Mouse (Mus musculus): ENCODE results near the gene Ctnna2. TPM values are rescaled to one million over a fixed set of nuclear protein-coding genes. Genes with fewer than 3 reads are reported as not detected.

Ctnna2 gene
- polyA plus RNA-seq, 1 experiment = not detected

- TF ChIP-seq TCF3 (IDR thresholded peaks at IDR 0.05; ENCODE audit: insufficient read length, low read depth) (no peak), MYOD1 (IDR thresholded peaks at IDR 0.05; ENCODE audit: control insufficient read depth in 1 of 3, insufficient read length in 2 of 3, low read depth in 2 of 3) (no peak), SRF (IDR thresholded peaks at IDR 0.05; ENCODE audit: control insufficient read depth, insufficient read length, low read depth) (no peak), CEBPB (IDR thresholded peaks at IDR 0.05; ENCODE audit: insufficient read depth, poor library complexity, severe bottlenecking) (no peak), E2F4 (IDR thresholded peaks at IDR 0.05; ENCODE audit: insufficient read depth) (no peak), POLR2A (IDR thresholded peaks at IDR 0.05; ENCODE audit: insufficient read length, low read depth) (no peak), MYOG (IDR thresholded peaks at IDR 0.05; ENCODE audit: control insufficient read depth in 1 of 3, insufficient read depth in 1 of 3, insufficient read length in 2 of 3, low read depth in 2 of 3) (no peak), POLR2AphosphoS2 (IDR thresholded peaks at IDR 0.05; ENCODE audit: insufficient read length, low read depth) (no peak), USF1 (IDR thresholded peaks at IDR 0.05; ENCODE audit: low read depth) (no peak), MAX (IDR thresholded peaks at IDR 0.05; ENCODE audit: low read depth) (no peak), TCF12 (IDR thresholded peaks at IDR 0.05; ENCODE audit: insufficient read depth, poor library complexity, severe bottlenecking) (no peak), REST (IDR thresholded peaks at IDR 0.05; ENCODE audit: insufficient read depth, insufficient read length) (no peak)
- Histone ChIP-seq H3K4me2 (ENCODE audit: low read depth) (no peak overlapping the region), H3K27me3 (ENCODE audit: control insufficient read depth, insufficient read depth, insufficient read length) (no peaks in the 10 kb centered on the region), H3K4me3 (no peak overlapping the region), H3ac (ENCODE audit: control insufficient read depth, insufficient read length) (no peak overlapping the region), H3K79me2 (ENCODE audit: control insufficient read depth, insufficient read depth) (no peaks in the 10 kb centered on the region), H3K36me3 (ENCODE audit: control insufficient read depth, insufficient read depth) (no peaks in the 10 kb centered on the region)
Measured at GRCm38 (mm10) chr6:77188628-77189027, 790.9 kb downstream of the Ctnna2 start.

- H3K79me2 ChIP-seq (ENCODE audit: control insufficient read depth, insufficient read depth) = no peaks in the 10 kb centered on the region
- no peak overlapping the region for H3K4me2 ChIP-seq (ENCODE audit: low read depth)
- no peaks in the 10 kb centered on the region for H3K36me3 ChIP-seq (ENCODE audit: control insufficient read depth, insufficient read depth)
- H3ac ChIP-seq (ENCODE audit: control insufficient read depth, insufficient read length) = no peak overlapping the region
- H3K4me3 ChIP-seq = no peak overlapping the region
- TF ChIP-seq CEBPB (IDR thresholded peaks at IDR 0.05; ENCODE audit: insufficient read depth, poor library complexity, severe bottlenecking) = no peak
- TF ChIP-seq E2F4 (IDR thresholded peaks at IDR 0.05; ENCODE audit: insufficient read depth) = no peak
- no peak for TF ChIP-seq MYOD1 (IDR thresholded peaks at IDR 0.05; ENCODE audit: control insufficient read depth in 1 of 3, insufficient read length in 2 of 3, low read depth in 2 of 3)
- H3K27me3 ChIP-seq (ENCODE audit: control insufficient read depth, insufficient read depth, insufficient read length) = no peaks in the 10 kb centered on the region
Measured at GRCm38 (mm10) chr6:77185751-77186150, 793.7 kb downstream of the Ctnna2 start.

- Histone ChIP-seq H3K27me3 (ENCODE audit: control insufficient read depth, insufficient read depth, insufficient read length) (no peaks in the 10 kb centered on the region), H3K79me2 (ENCODE audit: control insufficient read depth, insufficient read depth) (no peaks in the 10 kb centered on the region), H3K4me3 (no peak overlapping the region), H3K4me2 (ENCODE audit: low read depth) (no peak overlapping the region), H3ac (ENCODE audit: control insufficient read depth, insufficient read length) (no peak overlapping the region), H3K36me3 (ENCODE audit: control insufficient read depth, insufficient read depth) (no peaks in the 10 kb centered on the region)
- TF ChIP-seq POLR2A (IDR thresholded peaks at IDR 0.05; ENCODE audit: insufficient read length, low read depth) (no peak), POLR2AphosphoS2 (IDR thresholded peaks at IDR 0.05; ENCODE audit: insufficient read length, low read depth) (no peak), REST (IDR thresholded peaks at IDR 0.05; ENCODE audit: insufficient read depth, insufficient read length) (no peak), MYOG (IDR thresholded peaks at IDR 0.05; ENCODE audit: control insufficient read depth in 1 of 3, insufficient read depth in 1 of 3, insufficient read length in 2 of 3, low read depth in 2 of 3) (no peak), MYOD1 (IDR thresholded peaks at IDR 0.05; ENCODE audit: control insufficient read depth in 1 of 3, insufficient read length in 2 of 3, low read depth in 2 of 3) (no peak), MAX (IDR thresholded peaks at IDR 0.05; ENCODE audit: low read depth) (no peak), SRF (IDR thresholded peaks at IDR 0.05; ENCODE audit: control insufficient read depth, insufficient read length, low read depth) (no peak)
Measured at GRCm38 (mm10) chr6:77184896-77185295, 794.6 kb downstream of the Ctnna2 start.

GRCm38 (mm10) chr6:77175764-77176163 is 803.7 kb downstream of the Ctnna2 start:
- TF ChIP-seq SRF (IDR thresholded peaks at IDR 0.05; ENCODE audit: control insufficient read depth, insufficient read length, low read depth) (no peak), POLR2AphosphoS2 (IDR thresholded peaks at IDR 0.05; ENCODE audit: insufficient read length, low read depth) (no peak), TCF12 (IDR thresholded peaks at IDR 0.05; ENCODE audit: insufficient read depth, poor library complexity, severe bottlenecking) (no peak), E2F4 (IDR thresholded peaks at IDR 0.05; ENCODE audit: insufficient read depth) (no peak), MYOD1 (IDR thresholded peaks at IDR 0.05; ENCODE audit: control insufficient read depth in 1 of 3, insufficient read length in 2 of 3, low read depth in 2 of 3) (no peak), USF1 (IDR thresholded peaks at IDR 0.05; ENCODE audit: low read depth) (no peak), POLR2A (IDR thresholded peaks at IDR 0.05; ENCODE audit: insufficient read length, low read depth) (no peak), REST (IDR thresholded peaks at IDR 0.05; ENCODE audit: insufficient read depth, insufficient read length) (no peak), CEBPB (IDR thresholded peaks at IDR 0.05; ENCODE audit: insufficient read depth, poor library complexity, severe bottlenecking) (no peak), MYOG (IDR thresholded peaks at IDR 0.05; ENCODE audit: control insufficient read depth in 1 of 3, insufficient read depth in 1 of 3, insufficient read length in 2 of 3, low read depth in 2 of 3) (no peak), MAX (IDR thresholded peaks at IDR 0.05; ENCODE audit: low read depth) (no peak)
- no peaks in the 10 kb centered on the region for H3K36me3 ChIP-seq (ENCODE audit: control insufficient read depth, insufficient read depth)
- no peaks in the 10 kb centered on the region for H3K27me3 ChIP-seq (ENCODE audit: control insufficient read depth, insufficient read depth, insufficient read length)
- no peak overlapping the region for H3K4me2 ChIP-seq (ENCODE audit: low read depth)
- H3ac ChIP-seq (ENCODE audit: control insufficient read depth, insufficient read length) = no peak overlapping the region
- H3K79me2 ChIP-seq (ENCODE audit: control insufficient read depth, insufficient read depth) = no peaks in the 10 kb centered on the region
- no peak overlapping the region for H3K4me3 ChIP-seq

GRCm38 (mm10) chr6:77157028-77157427 is 822.5 kb downstream of the Ctnna2 start:
- Histone ChIP-seq H3K27me3 (ENCODE audit: control insufficient read depth, insufficient read depth, insufficient read length) (no peaks in the 10 kb centered on the region), H3K79me2 (ENCODE audit: control insufficient read depth, insufficient read depth) (no peaks in the 10 kb centered on the region), H3K4me2 (ENCODE audit: low read depth) (no peak overlapping the region), H3ac (ENCODE audit: control insufficient read depth, insufficient read length) (no peak overlapping the region), H3K4me3 (no peak overlapping the region), H3K36me3 (ENCODE audit: control insufficient read depth, insufficient read depth) (no peaks in the 10 kb centered on the region)
- TF ChIP-seq USF1 (IDR thresholded peaks at IDR 0.05; ENCODE audit: low read depth) (no peak), E2F4 (IDR thresholded peaks at IDR 0.05; ENCODE audit: insufficient read depth) (no peak), MAX (IDR thresholded peaks at IDR 0.05; ENCODE audit: low read depth) (no peak), POLR2AphosphoS2 (IDR thresholded peaks at IDR 0.05; ENCODE audit: insufficient read length, low read depth) (no peak), REST (IDR thresholded peaks at IDR 0.05; ENCODE audit: insufficient read depth, insufficient read length) (no peak), CEBPB (IDR thresholded peaks at IDR 0.05; ENCODE audit: insufficient read depth, poor library complexity, severe bottlenecking) (no peak), POLR2A (IDR thresholded peaks at IDR 0.05; ENCODE audit: insufficient read length, low read depth) (no peak), MYOG (IDR thresholded peaks at IDR 0.05; ENCODE audit: control insufficient read depth in 1 of 3, insufficient read depth in 1 of 3, insufficient read length in 2 of 3, low read depth in 2 of 3) (no peak), MYOD1 (IDR thresholded peaks at IDR 0.05; ENCODE audit: control insufficient read depth in 1 of 3, insufficient read length in 2 of 3, low read depth in 2 of 3) (no peak), TCF12 (IDR thresholded peaks at IDR 0.05; ENCODE audit: insufficient read depth, poor library complexity, severe bottlenecking) (no peak), TCF3 (IDR thresholded peaks at IDR 0.05; ENCODE audit: insufficient read length, low read depth) (no peak), SRF (IDR thresholded peaks at IDR 0.05; ENCODE audit: control insufficient read depth, insufficient read length, low read depth) (no peak)
